In the genomic region with DNA sequence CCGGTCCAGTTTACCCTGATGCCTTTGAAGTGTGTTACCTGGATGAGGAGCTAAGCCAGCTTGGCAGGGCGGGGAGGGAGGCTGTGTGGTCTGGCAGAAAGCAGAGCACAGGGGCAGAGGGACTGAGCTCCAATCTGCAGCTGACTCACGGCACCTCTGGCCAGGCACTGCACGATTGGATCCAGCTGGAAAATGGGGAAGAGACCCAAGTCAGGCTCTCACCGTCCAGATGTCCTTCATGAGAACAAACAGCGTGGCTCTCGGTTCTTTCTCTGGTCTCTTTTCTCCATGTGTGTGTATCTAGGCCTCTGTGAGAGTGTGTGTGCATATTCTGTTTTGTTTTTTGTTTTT, we compare ENCODE assay signal across 14 mouse cellular contexts. TPM values are rescaled to one million over a fixed set of nuclear protein-coding genes. Genes with fewer than 3 reads are reported as not detected.
DNase-seq lines count a peak whose midpoint lies in the region; ATAC-seq and TF ChIP-seq lines count a peak whose summit lies in the region.
"Had no signal": no experiment of that assay in that cellular context is flagged by ENCODE, and none has a peak within 500 bp of the region (broad histone marks: within the 10 kb centered on the region; RNA-seq: fewer than 3 reads in every experiment).

No protein-coding gene starts in this region.

- H3K9me3 ChIP-seq in heart, embryonic 12.5 days (replicated peaks) = no peaks in the 10 kb centered on the region
- H3K9me3 ChIP-seq in lung, embryonic 15.5 days = no peaks in the 10 kb centered on the region
- no peaks in the 10 kb centered on the region for H3K9me3 ChIP-seq in forebrain, embryonic 12.5 days

- 75% methylated on average over 7 of the region's 7 CpGs for WGBS in heart, adult 2 months
- 77% methylated on average over 7 of the region's 7 CpGs for WGBS in heart, embryonic 12.5 days
- whole genome bisulfite sequencing in lung, embryonic 15.5 days = 32% methylated on average over 7 of the region's 7 CpGs
- WGBS in forebrain, embryonic 12.5 days = 82% methylated on average over 7 of the region's 7 CpGs

- no peak for ATAC-seq in heart, embryonic 12.5 days (ENCODE audit: insufficient number of reproducible peaks, low FRiP score)
- ATAC-seq in lung, embryonic 15.5 days (ENCODE audit: borderline replicate concordance, extremely low read depth, low FRiP score, low TSS enrichment) = peak; percentile 91
- no peak for ATAC-seq in forebrain, embryonic 12.5 days (ENCODE audit: low FRiP score)

- peaks cover 1% of the 10 kb centered on the region; the same call in 1 of the 2 replicates for H3K4me1 ChIP-seq in heart, adult 2 months (ENCODE audit: control insufficient read depth, insufficient read depth, low read length)
- 0 out of 2 replicates have a peak, but pooled peaks cover 4% of the 10 kb centered on the region for H3K4me1 ChIP-seq in heart, embryonic 12.5 days (replicated peaks)
- peaks cover 9% of the 10 kb centered on the region; the same call in 1 of the 2 replicates for H3K4me1 ChIP-seq in lung, embryonic 15.5 days
- H3K4me1 ChIP-seq in forebrain, embryonic 12.5 days = no peaks in the 10 kb centered on the region
- H3K4me1 ChIP-seq: megakaryocyte, embryonic 14.5 days had no signal

- H3K9ac ChIP-seq in heart, adult 2 months (ENCODE audit: low read depth, low read length) = no peak overlapping the region
- H3K9ac ChIP-seq in heart, embryonic 12.5 days = no peak overlapping the region
- no peak overlapping the region for H3K9ac ChIP-seq in lung, embryonic 15.5 days
- no peak overlapping the region for H3K9ac ChIP-seq in forebrain, embryonic 12.5 days
- H3K9ac ChIP-seq: hindbrain, embryonic 14.5 days had no signal

- no peaks in the 10 kb centered on the region for H3K79me2 ChIP-seq in heart, adult 2 months (replicated peaks; ENCODE audit: control insufficient read depth, insufficient read depth, low read length)

- no peaks in the 10 kb centered on the region for H3K27me3 ChIP-seq in heart, adult 2 months (ENCODE audit: control insufficient read depth, insufficient read depth, low read length)
- H3K27me3 ChIP-seq in heart, embryonic 12.5 days (replicated peaks) = no peaks in the 10 kb centered on the region
- no peaks in the 10 kb centered on the region for H3K27me3 ChIP-seq in lung, embryonic 15.5 days
- H3K27me3 ChIP-seq in forebrain, embryonic 12.5 days = no peaks in the 10 kb centered on the region
- H3K27me3 ChIP-seq: megakaryocyte, embryonic 14.5 days had no signal

- no peak overlapping the region for H3K4me3 ChIP-seq in heart, adult 2 months
- H3K4me3 ChIP-seq in heart, embryonic 12.5 days = no peak overlapping the region
- H3K4me3 ChIP-seq in lung, embryonic 15.5 days = no peak overlapping the region
- no peak overlapping the region for H3K4me3 ChIP-seq in forebrain, embryonic 12.5 days (replicated peaks)
- H3K4me3 ChIP-seq: erythroblast, embryonic 14.5 days; megakaryocyte, embryonic 14.5 days had no signal

- no peak overlapping the region for H3K4me2 ChIP-seq in heart, embryonic 12.5 days
- H3K4me2 ChIP-seq in lung, embryonic 15.5 days = no peak overlapping the region
- H3K4me2 ChIP-seq in forebrain, embryonic 12.5 days = no peak overlapping the region
- H3K4me2 ChIP-seq: hindbrain, embryonic 14.5 days had no signal

- peak; percentile 71 to 72 for DNase-seq in heart, adult 2 months
- peak; percentile 65 for DNase-seq in urinary bladder, postnatal 14 days (ENCODE audit: low spot score)
- no peak for DNase-seq in urinary bladder, postnatal 25 days (ENCODE audit: low spot score)
- no peak for DNase-seq in adrenal gland, postnatal 14 days
- no peak for DNase-seq in right cerebral cortex, adult 2 months (ENCODE audit: low spot score in 2 of 2)
- DNase-seq: B cell, adult 2 months; left cerebral cortex, postnatal 4 days; retina, postnatal 1 day had no signal

- no peak for TF ChIP-seq CTCF in heart, adult 2 months (IDR thresholded peaks at IDR 0.05)

- no peaks in the 10 kb centered on the region for H3K36me3 ChIP-seq in heart, adult 2 months (ENCODE audit: control insufficient read depth, insufficient read depth, low read length)
- H3K36me3 ChIP-seq in heart, embryonic 12.5 days = no peaks in the 10 kb centered on the region
- H3K36me3 ChIP-seq in lung, embryonic 15.5 days = no peaks in the 10 kb centered on the region
- no peaks in the 10 kb centered on the region for H3K36me3 ChIP-seq in forebrain, embryonic 12.5 days (replicated peaks)

- intact Hi-C loops in heart, adult 2 months (cut with DNase I) = no loop called here

- no peak overlapping the region for H3K27ac ChIP-seq in heart, adult 2 months
- no peak overlapping the region for H3K27ac ChIP-seq in heart, embryonic 12.5 days (ENCODE audit: poor library complexity, severe bottlenecking)
- H3K27ac ChIP-seq in lung, embryonic 15.5 days = peak overlapping the region; percentile 5; the same call in 1 of the 2 replicates
- no peak overlapping the region for H3K27ac ChIP-seq in forebrain, embryonic 12.5 days
- H3K27ac ChIP-seq: hindbrain, embryonic 14.5 days had no signal

- no peak for TF ChIP-seq POLR2A in heart, adult 2 months (IDR thresholded peaks at IDR 0.05; ENCODE audit: insufficient read depth, low read depth, low read length)

- TF ChIP-seq EP300 in heart, adult 2 months (IDR thresholded peaks at IDR 0.05; ENCODE audit: insufficient read depth, low read depth, low read length) = peak; percentile 74; the same call in 1 of the 2 replicates

RNA-seq across cellular contexts. Expression of a gene that starts 11.1 kb away (rescaled TPM):
- 10 to 100 TPM; 94.0 to 94.7 TPM for total RNA-seq in heart, adult 2 months (2021)
- polyA plus RNA-seq in heart, adult 2 months (2012; rRNA removed) = 77.8 and 91.0 TPM in 2 replicates
- 179 and 184 TPM in 2 replicates for polyA plus RNA-seq in heart, embryonic 12.5 days (2016; fragmentation: Nextera tagmentation; extraction: Ambion mirVana)
- polyA plus RNA-seq in lung, embryonic 15.5 days (2015; fragmentation: Nextera tagmentation; extraction: Ambion mirVana) = 72.0 and 76.7 TPM in 2 replicates
- polyA plus RNA-seq in forebrain, embryonic 12.5 days (2016; fragmentation: Nextera tagmentation; extraction: Ambion mirVana) = 55.5 and 60.0 TPM in 2 replicates
- 68.1 and 74.3 TPM in 2 replicates for total RNA-seq in adrenal gland, postnatal 14 days (2021)
- polyA plus RNA-seq: erythroblast, embryonic 14.5 days had no signal

Comparison
In these comparisons a context has a peak if more than half of its experiments do, and no peak if none do; other contexts are left out.
1. DNase-seq: peak in heart, adult 2 months (2 of 2) and urinary bladder, postnatal 14 days (single experiment); none in urinary bladder, postnatal 25 days (single experiment), adrenal gland, postnatal 14 days (single experiment) and right cerebral cortex, adult 2 months (0 of 2).